Mouse (Mus musculus) stomach, embryonic 14.5 days (tissue): ENCODE data around the gene Mgat1. TPM values are rescaled to one million over a fixed set of nuclear protein-coding genes. Genes with fewer than 3 reads are reported as not detected.

Experiments used
- polyA plus RNA-seq: library from polyadenylated mRNA; unstranded; fragments of >200 nt; fragmentation: Nextera tagmentation; extraction: Ambion mirVana; gene quantifications from 2 replicates; pipeline ENCODE4 v1.2.1, GENCODE M21; 2014

Gene Mgat1
- polyA plus RNA-seq, 1 experiment from 2014 or later, result 55.0 TPM

Other genes starting within 250 kb of the Mgat1 start
- gene 9930111J21Rik2, start 192.9 kb upstream of the Mgat1 start, polyA plus RNA-seq, result 0.81 and 1.2 TPM in 2 replicates
- gene Tgtp2, start 180.0 kb upstream of the Mgat1 start, polyA plus RNA-seq, result 0.10 TPM in 1 of 2 replicates, not detected in the other
- gene Ifi47, start 167.6 kb upstream of the Mgat1 start, polyA plus RNA-seq, result 1.6 and 2.2 TPM in 2 replicates
- 0.08 TPM in 1 of 2 replicates, not detected in the other for gene Olfr1396, start 129.3 kb upstream of the Mgat1 start, polyA plus RNA-seq
- gene Olfr1395, start 101.9 kb upstream of the Mgat1 start, polyA plus RNA-seq, result not detected in 2 replicates
- not detected in 2 replicates for gene Olfr1394, start 89.8 kb upstream of the Mgat1 start, polyA plus RNA-seq
- gene Btnl9, start 57.0 kb upstream of the Mgat1 start, polyA plus RNA-seq, result 2.4 TPM in 2 replicates
- gene Zfp62, start 40.9 kb upstream of the Mgat1 start, polyA plus RNA-seq, result 42.1 and 47.6 TPM in 2 replicates
- gene Olfr1393, start 34.1 kb downstream of the Mgat1 start, polyA plus RNA-seq, result 0.28 TPM in 1 of 2 replicates, not detected in the other
- gene Olfr1392, start 41.1 kb downstream of the Mgat1 start, polyA plus RNA-seq, result 0.13 TPM in 1 of 2 replicates, not detected in the other
- gene Olfr10, start 60.5 kb downstream of the Mgat1 start, polyA plus RNA-seq, result not detected in 2 replicates
- gene Olfr1391, start 78.6 kb downstream of the Mgat1 start, polyA plus RNA-seq, result not detected in 2 replicates
- gene Olfr1390, start 91.0 kb downstream of the Mgat1 start, polyA plus RNA-seq, result not detected in 2 replicates
- gene Olfr1389, start 178.9 kb downstream of the Mgat1 start, polyA plus RNA-seq, result not detected in 2 replicates
- gene Olfr1388, start 192.4 kb downstream of the Mgat1 start, polyA plus RNA-seq, result 0.20 and 0.29 TPM in 2 replicates
- not detected in 2 replicates for gene Olfr1387, start 211.2 kb downstream of the Mgat1 start, polyA plus RNA-seq
- not detected in 2 replicates for gene Olfr1386, start 220.9 kb downstream of the Mgat1 start, polyA plus RNA-seq
- gene Olfr1385, start 244.9 kb downstream of the Mgat1 start, polyA plus RNA-seq, result not detected in 2 replicates